Mouse (Mus musculus) testis, adult 2 months (tissue): ENCODE data around the gene Tnrc6b. TPM values are rescaled to one million over a fixed set of nuclear protein-coding genes. Genes with fewer than 3 reads are reported as not detected.

Experiments used
- H3K27ac ChIP-seq: fragments of 200-500 bp; 2 replicates; pipeline ENCODE4 v1.5.1; 2012; ENCODE audit warnings: low read depth, low read length; ENCODE audit not compliant: control insufficient read depth, insufficient read depth
- H3K27me3 ChIP-seq: fragments of 200-500 bp; 2 replicates; pipeline ENCODE4 v1.6.1; 2012; ENCODE audit warnings: mild to moderate bottlenecking, low read length, moderate library complexity; ENCODE audit not compliant: control insufficient read depth, insufficient read depth
- H3K36me3 ChIP-seq: fragments of 200-500 bp; 2 replicates; pipeline ENCODE4 v1.6.1; 2012; ENCODE audit warnings: mild to moderate bottlenecking, low read length; ENCODE audit not compliant: control insufficient read depth, insufficient read depth
- H3K4me1 ChIP-seq: fragments of 200-500 bp; 2 replicates; pipeline ENCODE4 v1.6.1; 2012; ENCODE audit warnings: low read length; ENCODE audit not compliant: control insufficient read depth, insufficient read depth
- H3K4me3 ChIP-seq: fragments of 200-500 bp; 2 replicates; pipeline ENCODE4 v1.5.1; 2012; ENCODE audit warnings: low read depth, mild to moderate bottlenecking, low read length, moderate library complexity, mixed read lengths; ENCODE audit not compliant: control insufficient read depth
- CTCF ChIP-seq: fragments of 200-500 bp; IDR thresholded peaks from 2 replicates; pipeline ENCODE4 v1.5.1; 2012; ENCODE audit warnings: low read depth, mild to moderate bottlenecking, inconsistent platforms, low read length, moderate library complexity; ENCODE audit not compliant: control insufficient read depth, insufficient read depth, insufficient replicate concordance
- POLR2A ChIP-seq: fragments of 200-500 bp; IDR thresholded peaks from 2 replicates; pipeline ENCODE4 v1.6.1; 2012; ENCODE audit warnings: low read depth, mild to moderate bottlenecking, inconsistent platforms, low read length, moderate library complexity; ENCODE audit not compliant: control insufficient read depth
- polyA plus RNA-seq: library from polyadenylated mRNA; depleted of rRNA; stranded (reverse); fragments of >200 nt; gene quantifications from 2 replicates; pipeline ENCODE4 v1.2.3, GENCODE M21; 2012

Gene Tnrc6b
- polyA plus RNA-seq, 1 experiment: 26.5 TPM

DNA sequence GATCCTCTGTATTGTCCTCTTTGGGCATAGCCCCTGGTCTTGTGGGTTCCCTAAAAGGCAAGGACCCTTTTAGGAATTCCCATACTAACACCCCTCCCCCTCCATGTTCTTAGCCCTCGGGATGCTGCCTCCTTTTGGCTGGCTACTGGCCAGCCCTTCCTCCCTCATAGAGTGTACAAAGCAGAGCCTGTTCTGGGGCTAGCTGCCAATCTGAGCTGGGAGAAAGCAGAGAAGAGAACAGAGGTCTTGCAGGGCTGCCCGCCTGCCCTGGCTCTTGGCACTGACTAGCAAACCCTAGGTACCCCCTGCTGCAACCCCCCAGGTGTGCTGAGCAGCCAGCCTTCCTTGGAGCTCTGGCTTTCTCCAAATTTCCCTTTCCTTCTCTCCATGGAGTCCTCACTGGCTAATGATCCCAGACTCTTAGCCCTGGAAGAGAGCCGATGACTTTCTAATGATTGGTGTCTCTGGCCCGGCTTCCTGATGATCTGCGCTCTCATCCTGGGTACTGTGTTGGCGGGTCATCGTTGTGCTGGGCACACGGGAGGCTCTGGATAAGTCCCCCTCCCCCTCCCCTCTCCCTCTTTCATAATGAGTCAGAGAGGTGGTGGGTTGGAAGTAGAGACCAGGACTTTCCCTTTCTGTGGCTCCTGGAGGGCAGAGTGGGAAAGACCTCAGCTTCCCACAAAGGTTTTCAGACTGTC, 31.4 kb upstream of the Tnrc6b start:
- no peaks in the 10 kb centered on the region for H3K36me3 ChIP-seq
- no peaks in the 10 kb centered on the region; the same call in 1 of the 2 replicates for H3K4me1 ChIP-seq
- no peak for TF ChIP-seq POLR2A
- no peak for TF ChIP-seq CTCF
- H3K27me3 ChIP-seq: no peaks in the 10 kb centered on the region
- H3K4me3 ChIP-seq: no peak overlapping the region
- H3K27ac ChIP-seq: peak overlapping the region; percentile 40; the same call in 1 of the 2 replicates

DNA sequence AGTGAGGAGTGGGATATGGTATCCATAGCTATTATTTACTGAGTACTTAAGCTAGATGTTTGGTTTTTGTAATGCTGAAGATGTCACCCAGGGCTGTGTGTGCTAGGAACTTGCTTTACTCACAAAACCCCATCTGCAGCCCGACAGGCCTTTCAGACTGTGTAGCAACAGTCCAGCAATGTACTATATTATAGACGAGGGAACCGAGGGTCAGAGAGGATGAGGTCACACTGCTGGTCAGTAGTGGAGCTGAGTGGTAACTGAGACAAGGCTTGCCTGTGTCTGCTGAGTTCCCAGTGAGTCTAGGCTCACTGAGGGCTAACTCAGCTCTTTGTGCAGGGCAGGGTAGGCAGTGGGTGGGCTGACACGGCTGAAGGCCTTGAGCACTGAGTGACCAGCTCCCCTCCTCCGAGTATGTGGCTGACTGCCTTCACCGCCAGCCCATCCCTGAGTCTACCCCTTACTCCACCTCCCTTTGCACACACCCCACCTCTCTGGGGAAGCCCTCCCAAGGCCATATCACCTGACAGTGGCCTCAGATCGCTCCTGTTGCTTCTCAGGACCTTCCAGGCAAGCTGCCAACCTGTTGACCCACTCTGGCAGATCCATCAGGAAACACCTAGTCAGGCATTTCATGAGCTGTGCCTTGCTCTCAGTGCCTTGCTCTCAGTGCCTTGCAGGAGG, 30.6 kb upstream of the Tnrc6b start:
- Histone ChIP-seq H3K36me3 (no peaks in the 10 kb centered on the region), H3K4me1 (no peaks in the 10 kb centered on the region; the same call in 1 of the 2 replicates), H3K27me3 (no peaks in the 10 kb centered on the region), H3K27ac (no peak overlapping the region), H3K4me3 (no peak overlapping the region)
- TF ChIP-seq POLR2A (no peak), CTCF (no peak)

DNA sequence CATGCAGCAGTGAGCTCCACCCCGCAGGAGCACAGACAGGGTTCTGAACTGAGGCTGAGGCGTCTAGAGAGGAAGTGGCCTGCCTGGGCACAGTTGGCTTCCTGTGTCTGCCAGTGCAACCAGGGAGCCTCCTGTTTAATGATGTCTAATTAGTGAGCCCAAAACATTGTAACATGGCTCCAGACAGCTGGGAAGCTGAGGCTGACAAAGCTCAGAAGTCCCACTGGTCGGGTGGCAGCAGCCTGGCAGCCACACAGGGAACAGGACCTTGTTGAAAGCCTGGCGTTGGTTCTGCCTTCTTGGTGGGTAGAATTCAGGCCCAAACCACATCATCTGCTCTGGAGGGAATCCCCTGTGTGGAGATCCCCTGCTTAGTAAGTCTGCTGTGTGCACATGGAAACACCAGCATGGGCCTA, 29.6 kb upstream of the Tnrc6b start:
- Histone ChIP-seq H3K4me3 (no peak overlapping the region), H3K27ac (no peak overlapping the region)

DNA sequence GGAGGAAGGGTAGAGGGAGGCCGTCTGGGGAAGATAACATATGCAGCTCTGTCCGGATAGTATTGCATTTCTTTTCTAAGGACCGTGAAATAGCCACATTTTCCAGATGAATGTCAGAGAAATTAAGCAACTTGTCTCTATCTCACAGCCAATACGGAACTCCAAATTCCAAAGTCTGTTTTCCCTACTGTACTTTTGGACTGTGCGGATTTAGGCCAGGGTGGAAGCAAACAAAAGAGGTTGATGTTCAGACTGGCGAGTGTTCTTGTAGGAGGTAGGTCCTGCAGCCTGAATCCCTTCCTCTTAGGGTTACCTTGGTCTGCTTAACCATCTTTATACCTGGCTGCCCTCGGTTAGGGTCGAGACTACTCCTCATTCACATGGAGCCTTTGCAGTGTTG, 28.8 kb upstream of the Tnrc6b start:
- Histone ChIP-seq H3K27ac (no peak overlapping the region), H3K27me3 (no peaks in the 10 kb centered on the region), H3K36me3 (no peaks in the 10 kb centered on the region), H3K4me1 (no peaks in the 10 kb centered on the region; the same call in 1 of the 2 replicates), H3K4me3 (no peak overlapping the region)
- TF ChIP-seq POLR2A: no peak
- no peak for TF ChIP-seq CTCF

More for the DNA sequence above, 29.6 kb upstream of the Tnrc6b start:
- no peaks in the 10 kb centered on the region for H3K27me3 ChIP-seq
- H3K4me1 ChIP-seq: no peaks in the 10 kb centered on the region; the same call in 1 of the 2 replicates
- TF ChIP-seq POLR2A (no peak), CTCF (no peak)
- no peaks in the 10 kb centered on the region for H3K36me3 ChIP-seq

DNA sequence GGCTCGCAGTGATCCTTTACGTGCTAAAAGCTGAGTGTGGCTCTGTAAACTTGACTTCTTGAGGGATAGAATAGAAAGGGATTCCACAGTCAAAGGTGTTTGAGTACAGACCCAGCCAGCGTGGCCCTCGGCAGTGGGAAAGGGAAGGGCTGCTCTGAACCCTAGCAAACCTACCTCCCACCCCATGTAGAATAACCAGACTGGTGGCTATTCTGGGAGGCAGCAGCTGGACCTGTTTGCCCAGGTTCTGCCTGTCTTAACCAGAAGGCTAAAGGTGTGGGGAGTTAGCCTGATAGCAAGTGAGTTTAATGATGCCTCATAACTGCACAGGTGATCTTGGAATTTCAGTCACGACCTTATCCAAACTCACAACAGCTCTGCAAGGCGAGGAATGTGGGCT, 28.0 kb upstream of the Tnrc6b start:
- Histone ChIP-seq H3K27me3 (no peaks in the 10 kb centered on the region), H3K4me3 (no peak overlapping the region), H3K4me1 (no peaks in the 10 kb centered on the region; the same call in 1 of the 2 replicates), H3K36me3 (no peaks in the 10 kb centered on the region), H3K27ac (no peak overlapping the region)
- TF ChIP-seq POLR2A (no peak), CTCF (no peak)

DNA sequence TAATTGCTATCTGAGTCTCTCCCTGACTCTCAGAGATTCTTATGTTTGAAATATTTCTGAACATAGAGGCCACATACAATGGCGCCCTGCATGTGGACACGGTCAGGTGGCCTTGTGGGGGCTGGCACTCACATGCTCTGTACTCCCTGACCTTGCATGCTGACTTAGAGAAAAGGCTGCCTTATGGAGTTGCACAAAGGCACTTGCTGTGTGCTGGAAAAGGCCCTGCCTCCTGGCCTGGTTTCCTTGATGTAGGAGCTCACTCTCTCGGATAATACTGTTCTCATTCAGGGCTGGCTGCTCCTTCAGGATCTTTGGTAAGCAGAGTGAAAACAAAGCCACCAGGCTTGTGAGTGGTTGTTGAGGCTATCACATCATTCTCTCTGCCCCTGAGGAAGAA, 27.1 kb upstream of the Tnrc6b start:
- H3K27ac ChIP-seq: no peak overlapping the region
- no peak overlapping the region for H3K4me3 ChIP-seq
- no peaks in the 10 kb centered on the region for H3K27me3 ChIP-seq
- TF ChIP-seq CTCF (no peak), POLR2A (no peak)
- H3K36me3 ChIP-seq: no peaks in the 10 kb centered on the region
- H3K4me1 ChIP-seq: no peaks in the 10 kb centered on the region; the same call in 1 of the 2 replicates

DNA sequence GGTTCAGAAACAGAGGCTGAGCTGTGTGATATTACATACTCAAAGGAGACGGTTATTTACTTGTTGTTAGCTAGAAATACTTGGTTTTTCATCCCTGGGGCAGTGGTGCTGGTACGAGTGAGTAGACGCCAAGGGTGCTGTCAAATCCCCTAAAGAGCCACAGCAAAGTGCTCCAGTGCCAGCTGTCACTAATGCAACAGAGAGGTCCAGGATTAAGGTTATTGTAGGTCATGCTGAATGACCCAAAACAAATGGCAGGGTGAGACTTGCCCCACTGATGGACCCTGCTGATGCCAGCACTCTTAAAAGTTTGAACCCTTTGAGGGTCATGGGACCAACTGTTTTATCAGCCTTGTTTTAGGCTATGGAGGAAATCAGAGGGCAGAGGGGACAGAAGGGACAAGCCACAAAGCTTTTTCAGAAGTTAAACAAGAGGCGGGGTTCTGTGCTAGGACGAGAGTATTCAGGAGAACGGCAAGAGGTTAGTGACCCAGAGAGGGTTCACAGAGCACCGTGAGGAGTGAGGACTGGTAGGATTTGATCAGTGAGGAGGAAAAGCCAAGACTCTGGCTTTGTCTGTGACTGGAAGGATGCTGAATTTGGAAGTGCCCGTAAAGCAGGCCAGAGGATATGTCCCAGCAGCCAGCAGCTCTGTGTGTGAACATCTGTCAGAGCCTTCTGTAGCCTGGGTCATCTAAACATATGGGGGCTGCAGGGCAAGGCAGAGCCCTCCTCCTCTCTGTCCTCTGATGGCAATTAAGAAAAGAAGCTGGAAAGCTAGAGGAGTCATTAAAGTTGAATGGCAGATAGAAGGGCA, 26.1 kb upstream of the Tnrc6b start:
- no peaks in the 10 kb centered on the region for H3K36me3 ChIP-seq
- no peaks in the 10 kb centered on the region; the same call in 1 of the 2 replicates for H3K4me1 ChIP-seq
- H3K27ac ChIP-seq: no peak overlapping the region
- no peak overlapping the region for H3K4me3 ChIP-seq
- TF ChIP-seq CTCF: no peak
- no peak for TF ChIP-seq POLR2A
- H3K27me3 ChIP-seq: no peaks in the 10 kb centered on the region
